Mouse (Mus musculus) hematopoietic stem cell, adult 5-6 weeks (primary cell): ENCODE measurements around the gene Lrp8. TPM values are rescaled to one million over a fixed set of nuclear protein-coding genes. Genes with fewer than 3 reads are reported as not detected.
A peak's percentile ranks its signal among the peaks of the same experiment; 100 is the strongest.

ENCODE experiments used
- ATAC-seq, 2 experiments: fragments of 125-278 bp in 1 of 2; replicated peaks in 1 of 2; 2 replicates each; pipeline ENCODE4 v1.8.0; 2016 to 2017; ENCODE audit warnings: inconsistent platforms in 2 of 2, mild to moderate bottlenecking in 2 of 2, moderate number of reproducible peaks in 2 of 2, low read depth in 1 of 2, moderate TSS enrichment in 1 of 2; ENCODE audit not compliant: low FRiP score in 2 of 2, poor library complexity in 2 of 2, severe bottlenecking in 2 of 2, insufficient read depth in 1 of 2, low TSS enrichment in 1 of 2
- total RNA-seq: library from RNA; stranded (forward); fragments of 172-1452, 232-1000 nt; gene quantifications from 2 replicates; pipeline ENCODE4 v1.2.3, GENCODE M21; 2017

Lrp8 gene
- total RNA-seq, 1 experiment from 2014 or later = 8.1 TPM

GRCm38 (mm10) chr4:107879254-107880050, 77.4 kb downstream of the Lrp8 start, which contains the start of gene Magoh:
Gene Magoh (plus strand): TSS chr4:107879755.
- peak; percentile 88 to 97 for ATAC-seq

- ATAC-seq = no peak
These were observed 79.6 kb downstream of the Lrp8 start for GRCm38 (mm10) chr4:107881631-107882030.

GRCm38 (mm10) chr4:107886371-107886770, 84.3 kb downstream of the Lrp8 start:
- no peak for ATAC-seq

- ATAC-seq = peak; percentile 7 to 13; a peak in 1 of 4 replicates
These were observed 87.3 kb downstream of the Lrp8 start for GRCm38 (mm10) chr4:107889385-107889730.

- ATAC-seq = peak; percentile 93 to 95
These were observed 87.8 kb downstream of the Lrp8 start, which contains the start of gene 0610037L13Rik for GRCm38 (mm10) chr4:107889731-107890432. Gene 0610037L13Rik (plus strand): TSS chr4:107889813.

GRCm38 (mm10) chr4:107892663-107893062, 90.6 kb downstream of the Lrp8 start:
- no peak for ATAC-seq

- no peak for ATAC-seq
These were observed 97.3 kb downstream of the Lrp8 start for GRCm38 (mm10) chr4:107899211-107899927.

GRCm38 (mm10) chr4:107900206-107900605, 98.1 kb downstream of the Lrp8 start:
- ATAC-seq = no peak

GRCm38 (mm10) chr4:107904252-107904651, 102.2 kb downstream of the Lrp8 start:
- no peak for ATAC-seq

- no peak for ATAC-seq
These were observed 104.5 kb downstream of the Lrp8 start for GRCm38 (mm10) chr4:107906561-107906960.

- no peak for ATAC-seq
These were observed 108.0 kb downstream of the Lrp8 start for GRCm38 (mm10) chr4:107910020-107910419.

- ATAC-seq = no peak
These were observed 118.3 kb downstream of the Lrp8 start for GRCm38 (mm10) chr4:107920336-107920735.

GRCm38 (mm10) chr4:107921152-107921695, 119.2 kb downstream of the Lrp8 start:
- ATAC-seq = no peak

GRCm38 (mm10) chr4:107921952-107922351, 119.9 kb downstream of the Lrp8 start:
- no peak for ATAC-seq

- peak; percentile 95 to 96 for ATAC-seq
These were observed 121.2 kb downstream of the Lrp8 start, which contains the start of gene Cpt2 for GRCm38 (mm10) chr4:107923145-107923802. Gene Cpt2 (minus strand): TSS chr4:107923610.

- no peak for ATAC-seq
These were observed 121.7 kb downstream of the Lrp8 start for GRCm38 (mm10) chr4:107923803-107924194.
